Mouse (Mus musculus) heart, embryonic 12.5 days (tissue): ENCODE data around the gene Tcp10c. TPM values are rescaled to one million over a fixed set of nuclear protein-coding genes. Genes with fewer than 3 reads are reported as not detected.
"Not testable (repeated sequence)": the region's sequence is repeated elsewhere in the genome, so short reads cannot be mapped to it uniquely, and the experiment has no call there.

ENCODE experiments used
- ATAC-seq: fragments of 200-750 bp; cut with Nextera tagmentation; 2 replicates; pipeline ENCODE4 v1.8.0; 2017; ENCODE audit warnings: moderate TSS enrichment, moderate library complexity; ENCODE audit not compliant: insufficient number of reproducible peaks, low FRiP score
- H3K27ac ChIP-seq: fragments of 300-500 bp; sonication (generic); 2 replicates; pipeline ENCODE4 v1.5.1; 2016; ENCODE audit warnings: mild to moderate bottlenecking, moderate library complexity; ENCODE audit not compliant: poor library complexity, severe bottlenecking
- H3K27me3 ChIP-seq: fragments of 300-500 bp; sonication (generic); replicated peaks from 2 replicates; pipeline ENCODE4 v1.6.1; 2016; ENCODE audit warnings: mild to moderate bottlenecking, moderate library complexity
- H3K36me3 ChIP-seq: fragments of 300-500 bp; sonication (generic); 2 replicates; pipeline ENCODE4 v1.6.1; 2016; ENCODE audit warnings: mild to moderate bottlenecking, moderate library complexity
- H3K4me1 ChIP-seq: fragments of 300-500 bp; sonication (generic); replicated peaks from 2 replicates; pipeline ENCODE4 v1.6.1; 2016; ENCODE audit warnings: mild to moderate bottlenecking
- H3K4me2 ChIP-seq: fragments of 300-500 bp; sonication (generic); 2 replicates; pipeline ENCODE4 v1.6.1; 2016; ENCODE audit warnings: mild to moderate bottlenecking, moderate library complexity
- H3K4me3 ChIP-seq: fragments of 300-500 bp; sonication (generic); 2 replicates; pipeline ENCODE4 v1.5.1; 2016; ENCODE audit warnings: mild to moderate bottlenecking
- H3K9ac ChIP-seq: fragments of 300-500 bp; sonication (generic); 2 replicates; pipeline ENCODE4 v1.6.1; 2016; ENCODE audit warnings: mild to moderate bottlenecking, moderate library complexity
- H3K9me3 ChIP-seq: fragments of 300-500 bp; sonication (generic); replicated peaks from 2 replicates; pipeline ENCODE4 v1.6.1; 2016; ENCODE audit warnings: mild to moderate bottlenecking, moderate library complexity
- WGBS: fragments of 180-500 bp; shearing (Covaris S2); methylation state at CpG from one replicate; pipeline ENCODE4 v1.1.7; 2016; 5-methylcytosine and 5-hydroxymethylcytosine counted together
- polyA plus RNA-seq: library from polyadenylated mRNA; unstranded; fragments of >200 nt; fragmentation: Nextera tagmentation; extraction: Ambion mirVana; gene quantifications from 2 replicates; pipeline ENCODE4 v1.2.1, GENCODE M21; 2016

Tcp10c gene
- polyA plus RNA-seq, 1 experiment from 2014 or later: not detected

GRCm38 (mm10) chr17:13391020-13391419, 36.6 kb downstream of the Tcp10c start:
- H3K9ac ChIP-seq, H3K27me3 ChIP-seq, H3K4me2 ChIP-seq, H3K36me3 ChIP-seq, ATAC-seq, H3K4me3 ChIP-seq, H3K4me1 ChIP-seq, H3K27ac ChIP-seq: not testable (repeated sequence)
- WGBS: 74% methylated on average over 1 of the region's 4 CpGs
- H3K9me3 ChIP-seq: peaks cover 23% of the 10 kb centered on the region

DNA sequence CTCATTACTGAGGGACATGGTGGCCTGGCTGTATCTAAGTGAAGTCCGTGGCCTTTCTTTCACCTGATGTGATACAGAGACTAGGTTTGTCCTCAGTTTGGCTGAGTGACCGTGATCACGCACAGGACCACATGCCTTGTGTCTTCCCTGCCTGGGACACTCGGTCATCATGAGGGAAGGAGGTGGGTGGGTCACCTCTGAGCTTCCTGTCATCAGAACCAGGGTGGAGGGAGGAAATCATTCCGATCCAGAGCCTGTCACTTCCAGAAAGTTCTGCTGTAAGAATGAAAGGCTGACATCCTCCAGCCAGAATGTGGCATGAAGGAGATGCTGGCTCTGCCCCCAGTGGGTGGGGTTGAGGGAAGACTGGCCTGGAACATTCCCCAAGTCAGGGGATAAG, 45.6 kb downstream of the Tcp10c start:
- WGBS: 80% methylated on average over 4 of the region's 5 CpGs
- not testable (repeated sequence) for H3K4me1 ChIP-seq, ATAC-seq, H3K27me3 ChIP-seq, H3K9ac ChIP-seq, H3K36me3 ChIP-seq, H3K27ac ChIP-seq, H3K4me2 ChIP-seq, H3K4me3 ChIP-seq
- peaks cover 30% of the 10 kb centered on the region for H3K9me3 ChIP-seq

DNA sequence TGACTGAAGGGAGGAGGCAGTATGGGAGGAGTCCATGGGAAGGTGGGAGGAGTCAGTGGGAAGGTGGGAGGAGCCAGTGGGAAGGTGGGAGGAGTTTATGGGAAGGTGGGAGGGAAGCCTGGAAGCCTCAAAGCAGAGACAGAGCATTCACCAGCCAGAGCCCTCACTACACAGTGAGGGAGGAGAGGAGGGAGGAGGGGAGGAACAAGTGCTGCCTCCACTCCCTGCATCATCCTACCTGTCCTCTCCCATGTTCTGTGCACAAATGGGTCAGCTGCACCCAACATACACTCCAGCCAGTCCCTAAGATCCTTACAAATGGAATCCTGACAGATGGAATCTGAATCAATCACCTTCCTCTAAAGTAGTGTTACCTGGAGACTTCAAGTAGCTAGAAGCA, 47.7 kb downstream of the Tcp10c start:
- H3K4me2 ChIP-seq, H3K27me3 ChIP-seq, ATAC-seq, H3K4me1 ChIP-seq, H3K4me3 ChIP-seq, H3K9ac ChIP-seq, H3K27ac ChIP-seq, H3K36me3 ChIP-seq: not testable (repeated sequence)
- H3K9me3 ChIP-seq: peaks cover 36% of the 10 kb centered on the region

DNA sequence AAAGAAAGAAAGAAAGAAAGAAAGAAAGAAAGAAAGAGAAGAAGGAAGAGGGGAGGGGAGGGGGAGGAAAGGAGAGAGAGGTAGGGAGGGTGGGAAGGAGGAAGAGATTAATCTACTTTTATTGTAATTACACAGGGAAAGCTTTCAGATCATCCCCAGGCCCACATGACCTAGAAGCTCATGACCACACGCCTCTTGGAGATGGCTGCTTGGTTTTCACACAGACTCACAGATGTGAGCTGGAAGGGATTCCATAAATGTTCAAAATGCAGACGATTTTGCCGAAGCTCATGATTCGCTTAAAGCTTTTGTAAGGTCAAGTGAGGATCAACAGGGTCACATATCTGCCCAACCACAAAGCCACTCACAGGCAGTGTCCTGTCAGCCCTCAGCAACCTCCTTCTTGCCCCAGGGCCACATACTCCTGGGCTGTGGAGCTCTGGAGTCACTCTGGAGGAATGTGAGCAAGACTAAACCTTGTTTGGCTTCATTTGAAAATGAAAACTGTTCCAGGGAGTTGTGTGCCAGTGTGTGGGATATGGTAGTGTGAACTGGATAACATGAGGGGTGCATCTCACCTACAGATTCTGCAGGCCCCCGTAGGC, 49.3 kb downstream of the Tcp10c start:
- not testable (repeated sequence) for H3K27ac ChIP-seq, H3K4me1 ChIP-seq, H3K27me3 ChIP-seq, H3K9ac ChIP-seq, H3K4me3 ChIP-seq, H3K4me2 ChIP-seq, ATAC-seq, H3K36me3 ChIP-seq
- peaks cover 26% of the 10 kb centered on the region for H3K9me3 ChIP-seq
- 71% methylated on average over 5 of the region's 5 CpGs for WGBS

DNA sequence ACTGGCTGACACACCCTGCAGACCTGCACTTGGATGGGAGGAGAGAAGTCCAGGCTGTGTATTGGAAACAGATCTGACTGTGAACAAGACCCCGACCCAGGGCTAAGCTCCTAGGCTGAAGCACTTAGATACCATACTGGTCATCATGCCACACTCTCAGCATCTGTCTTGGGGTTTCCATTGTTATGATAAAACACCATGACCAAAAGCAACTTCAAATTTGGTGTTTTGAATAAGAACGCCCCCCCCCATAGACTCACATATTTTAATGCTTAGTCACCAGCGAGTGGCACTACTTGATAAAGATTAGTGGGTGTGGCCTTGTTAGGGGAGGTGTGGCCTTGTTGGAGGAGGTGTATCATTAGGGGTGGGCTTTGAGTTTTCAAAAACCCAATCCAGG, 51.7 kb downstream of the Tcp10c start:
- WGBS: 70% methylated on average over 3 of the region's 3 CpGs

GRCm38 (mm10) chr17:13406701-13407100, 52.3 kb downstream of the Tcp10c start:
- not testable (repeated sequence) for H3K4me3 ChIP-seq, H3K4me2 ChIP-seq, H3K4me1 ChIP-seq, H3K27me3 ChIP-seq, H3K9ac ChIP-seq, ATAC-seq, H3K27ac ChIP-seq, H3K36me3 ChIP-seq
- peaks cover 17% of the 10 kb centered on the region for H3K9me3 ChIP-seq
- WGBS: 82% methylated on average over 6 of the region's 6 CpGs

More for the DNA sequence above, 51.7 kb downstream of the Tcp10c start:
- H3K27ac ChIP-seq, H3K4me2 ChIP-seq, H3K4me3 ChIP-seq, H3K36me3 ChIP-seq, H3K9ac ChIP-seq, H3K27me3 ChIP-seq, H3K4me1 ChIP-seq, ATAC-seq: not testable (repeated sequence)
- H3K9me3 ChIP-seq: peaks cover 17% of the 10 kb centered on the region

DNA sequence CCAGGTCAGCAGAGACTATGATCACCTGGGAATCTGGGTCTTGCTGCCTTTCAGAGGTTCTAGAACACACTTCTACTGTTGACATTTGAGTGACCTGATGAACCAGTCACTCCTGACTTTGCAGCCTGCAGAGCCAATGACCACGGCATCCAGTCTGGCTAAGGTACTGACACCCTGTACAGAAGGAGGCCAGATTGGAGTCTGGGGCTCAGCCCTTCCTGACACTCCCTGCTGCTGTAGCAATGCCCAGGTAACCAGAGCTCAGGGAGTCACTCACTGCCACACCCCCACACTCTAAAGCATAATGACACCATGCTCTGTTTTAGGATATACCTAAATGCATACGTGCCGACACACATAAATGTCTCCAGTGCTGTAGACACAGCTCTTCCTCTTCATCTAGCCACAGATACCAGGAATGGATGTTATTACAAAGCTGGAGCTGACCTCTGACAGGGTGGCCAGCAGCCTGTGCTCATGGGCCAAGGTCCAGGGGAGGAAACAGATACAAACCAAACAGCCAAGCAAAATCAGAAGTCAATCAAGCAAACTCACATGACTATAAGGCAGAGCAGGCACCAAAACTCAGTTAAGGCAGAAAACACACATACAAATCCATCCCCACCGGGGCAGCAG, 53.4 kb downstream of the Tcp10c start:
- WGBS: 92% methylated on average over 3 of the region's 4 CpGs

DNA sequence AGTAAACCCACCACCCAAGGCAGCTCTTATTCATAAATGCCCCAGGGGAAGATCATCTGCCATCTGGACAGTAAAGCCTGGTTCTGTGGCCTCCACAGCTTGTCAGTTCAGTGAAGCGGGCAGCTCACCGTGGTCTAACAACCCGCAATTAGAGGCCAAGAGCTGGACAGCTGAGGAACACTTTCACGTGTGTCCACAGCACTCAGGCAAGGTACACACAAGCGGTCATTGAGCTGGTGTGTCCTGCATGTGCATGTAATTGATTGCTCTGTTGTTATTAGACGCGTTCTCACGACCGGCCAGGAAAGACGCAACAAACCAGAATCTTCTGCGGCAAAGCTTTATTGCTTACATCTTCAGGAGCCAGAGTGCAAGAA, 53.9 kb downstream of the Tcp10c start:
- H3K4me1 ChIP-seq, H3K27me3 ChIP-seq, H3K4me2 ChIP-seq, H3K4me3 ChIP-seq, H3K36me3 ChIP-seq, H3K27ac ChIP-seq, H3K9ac ChIP-seq: not testable (repeated sequence)
- WGBS: 84% methylated on average over 11 of the region's 11 CpGs
- ATAC-seq: 0 out of 2 replicates have a peak, but pooled peaks have one; percentile 33
- H3K9me3 ChIP-seq: peaks cover 17% of the 10 kb centered on the region

More for the DNA sequence above, 53.4 kb downstream of the Tcp10c start:
- not testable (repeated sequence) for H3K27ac ChIP-seq, H3K36me3 ChIP-seq, H3K4me2 ChIP-seq, H3K4me3 ChIP-seq, H3K4me1 ChIP-seq, H3K27me3 ChIP-seq, H3K9ac ChIP-seq
- ATAC-seq: 0 out of 2 replicates have a peak, but pooled peaks have one; percentile 59
- peaks cover 17% of the 10 kb centered on the region for H3K9me3 ChIP-seq

DNA sequence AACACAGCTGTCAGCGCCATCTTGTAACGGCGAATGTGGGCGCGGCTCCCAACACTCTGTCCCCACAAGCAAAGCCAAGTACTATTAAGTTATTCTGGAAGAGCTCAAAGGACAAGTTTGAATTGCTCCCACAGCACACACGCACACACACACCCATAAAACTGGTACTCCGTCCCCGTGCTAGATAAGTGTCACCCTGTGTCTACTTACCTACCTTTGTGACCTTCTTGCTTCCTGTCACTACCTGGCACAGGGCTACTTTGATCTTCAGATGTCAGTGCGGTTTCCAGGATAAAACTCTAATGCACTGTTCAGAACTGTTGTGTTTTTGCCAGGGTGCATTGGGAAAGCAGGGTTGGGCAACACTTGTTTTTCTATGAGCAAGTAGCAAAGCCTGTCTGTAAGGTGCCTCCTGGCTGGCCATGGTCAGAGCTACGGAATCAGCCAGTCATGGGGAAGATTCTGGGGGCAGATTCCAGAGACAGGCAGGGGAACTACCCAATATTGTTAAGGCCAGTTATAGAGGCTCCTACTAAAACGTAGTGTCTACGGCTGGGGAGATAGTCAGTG, 66.7 kb downstream of the Tcp10c start:
- not testable (repeated sequence) for H3K27me3 ChIP-seq, H3K27ac ChIP-seq, H3K4me3 ChIP-seq, H3K4me1 ChIP-seq, ATAC-seq, H3K36me3 ChIP-seq, H3K4me2 ChIP-seq, H3K9ac ChIP-seq
- H3K9me3 ChIP-seq: peaks cover 20% of the 10 kb centered on the region
- 81% methylated on average over 10 of the region's 12 CpGs for WGBS

GRCm38 (mm10) chr17:13422638-13423037, 68.3 kb downstream of the Tcp10c start:
- not testable (repeated sequence) for H3K27me3 ChIP-seq, H3K4me1 ChIP-seq, H3K27ac ChIP-seq, ATAC-seq, H3K36me3 ChIP-seq, H3K4me2 ChIP-seq, H3K9ac ChIP-seq, H3K4me3 ChIP-seq
- 86% methylated on average over 5 of the region's 5 CpGs for WGBS
- peaks cover 23% of the 10 kb centered on the region for H3K9me3 ChIP-seq

- H3K27ac ChIP-seq, H3K36me3 ChIP-seq, H3K9ac ChIP-seq, H3K4me3 ChIP-seq, H3K27me3 ChIP-seq, H3K4me1 ChIP-seq, H3K4me2 ChIP-seq: not testable (repeated sequence)
- H3K9me3 ChIP-seq: peaks cover 23% of the 10 kb centered on the region
- WGBS: 61% methylated on average over 8 of the region's 8 CpGs
- ATAC-seq: peak; percentile 36
These were observed 69.1 kb downstream of the Tcp10c start for GRCm38 (mm10) chr17:13423373-13424024.
